ENCODE assay signal across 21 mouse cellular contexts in the genomic region with DNA sequence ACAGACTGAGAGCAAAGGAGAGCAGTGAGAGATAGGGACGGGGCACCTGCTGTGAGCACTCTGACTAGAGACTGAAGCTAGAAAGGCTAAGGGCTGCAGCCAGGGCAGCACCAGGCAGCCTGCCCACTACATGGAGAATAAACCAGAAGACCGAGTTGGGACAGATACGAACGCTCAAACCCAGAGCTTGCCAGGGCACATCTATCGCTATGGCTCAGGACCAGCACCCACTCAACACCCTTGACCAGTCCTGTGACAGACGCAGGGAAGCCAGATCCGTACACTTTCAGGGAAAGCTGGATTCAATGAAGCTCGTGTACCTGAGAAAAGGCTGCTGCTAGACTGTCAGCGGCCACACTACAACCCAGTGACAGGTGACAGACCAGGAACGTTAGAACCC. TPM values are rescaled to one million over a fixed set of nuclear protein-coding genes. Genes with fewer than 3 reads are reported as not detected.
DNase-seq lines count a peak whose midpoint lies in the region; ATAC-seq and TF ChIP-seq lines count a peak whose summit lies in the region.
"Had no signal": no experiment of that assay in that cellular context is flagged by ENCODE, and none has a peak within 500 bp of the region (broad histone marks: within the 10 kb centered on the region; RNA-seq: fewer than 3 reads in every experiment).

No protein-coding gene starts in this region.

- no peaks in the 10 kb centered on the region for H3K9me3 ChIP-seq in heart, embryonic 12.5 days (replicated peaks)
- H3K9me3 ChIP-seq: embryonic facial prominence, embryonic 10.5 days; forebrain, embryonic 15.5 days; heart, embryonic 15.5 days; hindbrain, embryonic 10.5 days; intestine, embryonic 15.5 days had no signal

- no peak overlapping the region for H3K9ac ChIP-seq in heart, embryonic 12.5 days
- H3K9ac ChIP-seq: forebrain, embryonic 15.5 days; heart, embryonic 15.5 days; hindbrain, embryonic 14.5 days; intestine, embryonic 15.5 days had no signal

- H3K4me2 ChIP-seq in heart, embryonic 12.5 days: no peak overlapping the region
- H3K4me2 ChIP-seq: forebrain, embryonic 15.5 days; heart, embryonic 15.5 days; hindbrain, embryonic 14.5 days; intestine, embryonic 15.5 days had no signal

- no peak for TF ChIP-seq CTCF in gastrocnemius, adult 2 months (IDR thresholded peaks at IDR 0.05)

- no peak for ATAC-seq in heart, embryonic 12.5 days (ENCODE audit: insufficient number of reproducible peaks, low FRiP score)
- ATAC-seq: activated CD4-positive, CD25-positive, alpha-beta regulatory T cell, adult 4 months; forebrain, embryonic 15.5 days; intestine, embryonic 15.5 days; Patski had no signal

- intact Hi-C loops in gastrocnemius, adult 2 months (cut with DNase I): no loop called here
- intact Hi-C loops in gastrocnemius, postnatal 36 days (cut with DNase I): no loop called here
- intact Hi-C loops in heart, postnatal 10 days (cut with DNase I): no loop called here
- intact Hi-C loops in left cerebral cortex, postnatal 14 days (cut with DNase I): no loop called here

- peaks cover 54% of the 10 kb centered on the region for H3K36me3 ChIP-seq in heart, embryonic 12.5 days

- no peak overlapping the region for H3K4me3 ChIP-seq in gastrocnemius, adult 2 months
- H3K4me3 ChIP-seq in heart, embryonic 12.5 days: no peak overlapping the region
- H3K4me3 ChIP-seq: embryonic facial prominence, embryonic 10.5 days; forebrain, embryonic 15.5 days; heart, embryonic 15.5 days; hindbrain, embryonic 10.5 days; intestine, embryonic 15.5 days had no signal

- 85% methylated on average over 10 of the region's 10 CpGs for WGBS in heart, embryonic 12.5 days

- peaks cover 34% of the 10 kb centered on the region for H3K4me1 ChIP-seq in heart, embryonic 12.5 days (replicated peaks)

- no peak overlapping the region for H3K27ac ChIP-seq in gastrocnemius, adult 2 months
- H3K27ac ChIP-seq in heart, embryonic 12.5 days (ENCODE audit: poor library complexity, severe bottlenecking): no peak overlapping the region
- H3K27ac ChIP-seq: embryonic facial prominence, embryonic 10.5 days; forebrain, embryonic 15.5 days; heart, embryonic 15.5 days; hindbrain, embryonic 10.5 days; hindbrain, embryonic 14.5 days; intestine, embryonic 15.5 days had no signal

- peak; percentile 8 for DNase-seq in gastrocnemius, adult 2 months
- DNase-seq in gastrocnemius, postnatal 36 days: no peak
- peak; percentile 54 for DNase-seq in heart, adult 8-10 months (ENCODE audit: low spot score)
- DNase-seq in heart, postnatal 10 days: peak; percentile 73 to 82
- peak; percentile 51 for DNase-seq in heart, postnatal 4 days
- DNase-seq in left cerebral cortex, postnatal 14 days (ENCODE audit: low spot score in 2 of 2): no peak
- DNase-seq: adrenal gland, postnatal 14 days; cerebellum, adult 18-20 months; cerebellum, adult 9-11 months; gastrocnemius, postnatal 10 days; kidney, adult 18-20 months had no signal

- no peaks in the 10 kb centered on the region for H3K27me3 ChIP-seq in heart, embryonic 12.5 days (replicated peaks)
- H3K27me3 ChIP-seq: CH12.LX; forebrain, embryonic 15.5 days; heart, embryonic 15.5 days; intestine, embryonic 15.5 days; Patski had no signal

RNA-seq across cellular contexts. Expression of a gene that starts 3.6 kb away (rescaled TPM):
- total RNA-seq in gastrocnemius, adult 2 months (2021): under 1 TPM; 0.36 to 0.67 TPM
- under 1 TPM; 0.66 to 0.94 TPM for total RNA-seq in gastrocnemius, postnatal 36 days (2021)
- 1 to 10 TPM in 3 of 4 experiments, under 1 TPM in 1; 0.98 to 1.7 (median 1.7) TPM for total RNA-seq in heart, adult 8-10 months (2022)
- 63.4 and 66.8 TPM in 2 replicates for polyA plus RNA-seq in heart, embryonic 12.5 days (2016; fragmentation: Nextera tagmentation; extraction: Ambion mirVana)
- total RNA-seq in heart, postnatal 10 days (2021): 10 to 100 TPM; 14.6 to 15.2 TPM
- 10 to 100 TPM; 42.0 to 43.2 TPM for total RNA-seq in heart, postnatal 4 days (2021)
- total RNA-seq in left cerebral cortex, postnatal 14 days (2021): 1 to 10 TPM; 1.2 to 1.4 TPM

Comparison
In these comparisons a context has a peak if more than half of its experiments do, and no peak if none do; other contexts are left out.
1. DNase-seq: peak in gastrocnemius, adult 2 months (single experiment), heart, adult 8-10 months (single experiment), heart, postnatal 10 days (2 of 2) and heart, postnatal 4 days (single experiment); none in gastrocnemius, postnatal 36 days (0 of 2) and left cerebral cortex, postnatal 14 days (0 of 2).
2. RNA of a gene that starts 3.6 kb away (total RNA-seq): 42.0 to 43.2 TPM in heart, postnatal 4 days and 14.6 to 15.2 TPM in heart, postnatal 10 days; 0.98 to 1.7 TPM in heart, adult 8-10 months, 1.2 to 1.4 TPM in left cerebral cortex, postnatal 14 days, 0.66 to 0.94 TPM in gastrocnemius, postnatal 36 days and 0.36 to 0.67 TPM in gastrocnemius, adult 2 months; every median in the first group is over 4 times any median in the second.